Comparison of ENCODE assay signal across 35 mouse cellular contexts in genomic region chr15:42073486-42073885, GRCm38 (mm10).
"Had no signal": no experiment of that assay in that cellular context is flagged by ENCODE, and none has a peak within 500 bp of the region (broad histone marks: within the 10 kb centered on the region; RNA-seq: fewer than 3 reads in every experiment).

No protein-coding gene starts in this region.

- H3K36me3 ChIP-seq: heart, embryonic 10.5 days; heart, embryonic 12.5 days; heart, embryonic 13.5 days; heart, embryonic 15.5 days; hindbrain, embryonic 10.5 days; hindbrain, embryonic 12.5 days; hindbrain, embryonic 13.5 days; hindbrain, embryonic 15.5 days; intestine, embryonic 15.5 days; kidney, embryonic 15.5 days had no signal

- H3K4me3 ChIP-seq: heart, embryonic 10.5 days; heart, embryonic 12.5 days; heart, embryonic 13.5 days; heart, embryonic 15.5 days; hindbrain, embryonic 10.5 days; hindbrain, embryonic 12.5 days; hindbrain, embryonic 13.5 days; hindbrain, embryonic 15.5 days; intestine, embryonic 15.5 days; kidney, embryonic 15.5 days; layer of hippocampus, adult 2 months had no signal

- H3K4me2 ChIP-seq: heart, embryonic 11.5 days; heart, embryonic 12.5 days; heart, embryonic 13.5 days; heart, embryonic 15.5 days; hindbrain, embryonic 12.5 days; hindbrain, embryonic 13.5 days; hindbrain, embryonic 14.5 days; hindbrain, embryonic 15.5 days; intestine, embryonic 15.5 days; kidney, embryonic 15.5 days had no signal

- ATAC-seq: hindbrain, embryonic 16.5 days; hindbrain, postnatal 0 days; inflammation-experienced regulatory T-cells, adult 6 months; intestine, embryonic 15.5 days; intestine, embryonic 16.5 days; intestine, postnatal 0 days had no signal

- H3K9me3 ChIP-seq: heart, embryonic 10.5 days; heart, embryonic 12.5 days; heart, embryonic 13.5 days; heart, embryonic 15.5 days; hindbrain, embryonic 10.5 days; hindbrain, embryonic 12.5 days; hindbrain, embryonic 13.5 days; hindbrain, embryonic 15.5 days; intestine, embryonic 15.5 days; kidney, embryonic 15.5 days had no signal

- H3K4me1 ChIP-seq: heart, embryonic 10.5 days; heart, embryonic 12.5 days; heart, embryonic 13.5 days; heart, embryonic 15.5 days; hindbrain, embryonic 10.5 days; hindbrain, embryonic 12.5 days; hindbrain, embryonic 13.5 days; hindbrain, embryonic 15.5 days; intestine, embryonic 15.5 days; kidney, embryonic 15.5 days had no signal

- H3K9ac ChIP-seq: heart, embryonic 12.5 days; heart, embryonic 13.5 days; heart, embryonic 15.5 days; hindbrain, embryonic 12.5 days; hindbrain, embryonic 13.5 days; hindbrain, embryonic 14.5 days; hindbrain, embryonic 15.5 days; intestine, embryonic 15.5 days; kidney, embryonic 15.5 days had no signal

- H3K27ac ChIP-seq: heart, embryonic 10.5 days; heart, embryonic 13.5 days; heart, embryonic 15.5 days; hindbrain, embryonic 10.5 days; hindbrain, embryonic 12.5 days; hindbrain, embryonic 13.5 days; hindbrain, embryonic 14.5 days; hindbrain, embryonic 15.5 days; hindbrain, postnatal 0 days; intestine, embryonic 15.5 days; kidney, embryonic 15.5 days; kidney, postnatal 0 days; layer of hippocampus, adult 2 months had no signal

- DNase-seq: heart, postnatal 10 days; heart, postnatal 14 days; heart, postnatal 36 days; heart, postnatal 4 days; kidney, adult 11 months; kidney, adult 18-20 months; kidney, adult 2 months; kidney, adult 8-10 months; kidney, adult 9 months; kidney, postnatal 10 days; kidney, postnatal 14 days; kidney, postnatal 25 days; kidney, postnatal 36 days; kidney, postnatal 4 days; layer of hippocampus, adult 9-11 months; layer of hippocampus, postnatal 36 days had no signal

- H3K27me3 ChIP-seq: heart, embryonic 12.5 days; heart, embryonic 13.5 days; heart, embryonic 15.5 days; hindbrain, embryonic 12.5 days; hindbrain, embryonic 13.5 days; hindbrain, embryonic 15.5 days; intestine, embryonic 15.5 days; kidney, embryonic 15.5 days had no signal
